Mouse (Mus musculus) lung, postnatal 0 days (tissue): ENCODE data around the gene Slc2a13. TPM values are rescaled to one million over a fixed set of nuclear protein-coding genes. Genes with fewer than 3 reads are reported as not detected.

Experiments used
- ATAC-seq: fragments of 200-750 bp; cut with Nextera tagmentation; 2 replicates; pipeline ENCODE4 v1.8.0; 2017; ENCODE audit warnings: moderate library complexity
- DNase-seq: peaks from one replicate; pipeline ENCODE4 v3.0.0-alpha.2; 2016; ENCODE audit warnings: low spot score
- H3K27ac ChIP-seq: fragments of 300-500 bp; sonication (generic); 2 replicates; pipeline ENCODE4 v1.5.1; 2014; ENCODE audit warnings: antibody characterized with exemption, mild to moderate bottlenecking, low read length, mixed read lengths
- H3K27me3 ChIP-seq: fragments of 300-500 bp; sonication (generic); replicated peaks from 2 replicates; pipeline ENCODE4 v1.6.1; 2014; ENCODE audit warnings: low read length, mixed read lengths; ENCODE audit not compliant: insufficient read depth
- H3K36me3 ChIP-seq: fragments of 300-500 bp; sonication (generic); 2 replicates; pipeline ENCODE4 v1.6.1; 2014; ENCODE audit warnings: low read length, mixed read lengths; ENCODE audit not compliant: insufficient read depth
- H3K4me1 ChIP-seq: fragments of 300-500 bp; sonication (generic); 2 replicates; pipeline ENCODE4 v1.6.1; 2014; ENCODE audit warnings: antibody characterized with exemption, low read depth, low read length, mixed read lengths; ENCODE audit not compliant: insufficient read depth
- H3K4me2 ChIP-seq: fragments of 300-500 bp; sonication (generic); replicated peaks from 2 replicates; pipeline ENCODE4 v1.6.1; 2014; ENCODE audit warnings: low read depth, mild to moderate bottlenecking, low read length, moderate library complexity, mixed read lengths
- H3K4me3 ChIP-seq: fragments of 300-500 bp; sonication (generic); 2 replicates; pipeline ENCODE4 v1.5.1; 2014; ENCODE audit warnings: low read depth, low read length
- H3K9ac ChIP-seq: fragments of 300-500 bp; sonication (generic); replicated peaks from 2 replicates; pipeline ENCODE4 v1.6.1; 2014; ENCODE audit warnings: low read depth, mild to moderate bottlenecking
- H3K9me3 ChIP-seq: fragments of 300-500 bp; sonication (generic); 2 replicates; pipeline ENCODE4 v1.6.1; 2016; ENCODE audit warnings: low read length, mixed read lengths
- CTCF ChIP-seq: IDR thresholded peaks from 2 replicates; pipeline ENCODE4 v1.5.1; 2016; ENCODE audit warnings: antibody characterized with exemption, mild to moderate bottlenecking
- EP300 ChIP-seq: IDR thresholded peaks from 2 replicates; pipeline ENCODE4 v1.6.1; 2016; ENCODE audit warnings: antibody characterized with exemption, mild to moderate bottlenecking, control low read depth
- WGBS: fragments of 180-500 bp; shearing (Covaris S2); extraction: QIAGEN DNeasy Blood & Tissue Kit; methylation state at CpG from one replicate; pipeline ENCODE4 v1.1.7; 2014; 5-methylcytosine and 5-hydroxymethylcytosine counted together
- polyA plus RNA-seq: library from polyadenylated mRNA; unstranded; fragments of >200 nt; fragmentation: Nextera tagmentation; extraction: Ambion mirVana; gene quantifications from 2 replicates; pipeline ENCODE4 v1.2.1, GENCODE M21; 2015

Slc2a13 gene
- polyA plus RNA-seq, 1 experiment from 2014 or later, result 1.1 TPM

DNA sequence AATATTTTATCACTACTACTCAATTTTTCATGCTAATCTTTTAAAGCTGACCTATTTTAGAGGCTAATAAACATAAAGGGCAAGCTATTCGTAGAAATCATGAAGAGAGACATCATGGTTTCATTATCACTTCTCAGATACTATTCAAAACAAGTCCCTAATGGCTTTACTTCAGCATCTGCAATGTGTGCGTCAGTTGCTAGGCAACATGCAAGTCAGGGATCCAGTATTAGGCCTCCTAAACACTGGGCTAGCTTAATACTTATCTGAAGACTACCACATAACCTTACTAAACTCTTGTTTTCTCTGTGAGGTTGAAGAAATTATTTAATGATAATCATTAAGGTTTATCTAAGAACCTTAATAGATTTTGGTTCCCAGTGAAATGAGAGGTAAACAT, 111.1 kb downstream of the Slc2a13 start:
- 49% methylated on average over 2 of the region's 2 CpGs for WGBS
- Histone ChIP-seq H3K36me3 (no peaks in the 10 kb centered on the region), H3K9ac (no peak overlapping the region), H3K4me1 (no peaks in the 10 kb centered on the region), H3K9me3 (no peaks in the 10 kb centered on the region), H3K27ac (no peak overlapping the region), H3K4me3 (no peak overlapping the region), H3K27me3 (no peaks in the 10 kb centered on the region), H3K4me2 (no peak overlapping the region)
- ATAC-seq (no peak), DNase-seq (no peak)
- TF ChIP-seq EP300 (no peak), CTCF (no peak)

DNA sequence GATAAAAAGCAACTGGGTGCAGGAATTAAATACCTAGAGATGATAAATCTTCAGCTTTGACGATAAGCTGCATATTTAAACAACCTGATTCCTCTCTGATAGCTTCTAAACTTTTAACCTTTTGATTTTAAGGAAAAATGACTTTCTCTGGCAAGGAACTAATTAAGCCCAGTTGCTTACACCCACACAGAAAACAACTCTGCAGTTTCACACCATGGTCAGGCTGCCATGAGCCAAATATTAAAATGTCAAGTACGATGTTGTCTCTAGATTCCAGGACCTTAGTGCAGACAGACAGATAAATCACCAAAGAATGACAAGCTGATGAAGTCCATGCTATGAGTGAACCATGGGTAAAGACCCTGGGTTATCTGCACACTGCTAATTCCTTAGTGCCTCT, 115.9 kb downstream of the Slc2a13 start:
- no peaks in the 10 kb centered on the region for H3K4me1 ChIP-seq
- DNase-seq, result no peak
- H3K36me3 ChIP-seq, result no peaks in the 10 kb centered on the region
- TF ChIP-seq EP300 (no peak), CTCF (no peak)
- no peak overlapping the region for H3K27ac ChIP-seq
- no peak for ATAC-seq
- H3K9ac ChIP-seq, result no peak overlapping the region
- no peaks in the 10 kb centered on the region for H3K9me3 ChIP-seq
- WGBS, result 47% methylated on average over 2 of the region's 2 CpGs
- H3K4me2 ChIP-seq, result no peak overlapping the region
- H3K4me3 ChIP-seq, result no peak overlapping the region
- H3K27me3 ChIP-seq, result no peaks in the 10 kb centered on the region

DNA sequence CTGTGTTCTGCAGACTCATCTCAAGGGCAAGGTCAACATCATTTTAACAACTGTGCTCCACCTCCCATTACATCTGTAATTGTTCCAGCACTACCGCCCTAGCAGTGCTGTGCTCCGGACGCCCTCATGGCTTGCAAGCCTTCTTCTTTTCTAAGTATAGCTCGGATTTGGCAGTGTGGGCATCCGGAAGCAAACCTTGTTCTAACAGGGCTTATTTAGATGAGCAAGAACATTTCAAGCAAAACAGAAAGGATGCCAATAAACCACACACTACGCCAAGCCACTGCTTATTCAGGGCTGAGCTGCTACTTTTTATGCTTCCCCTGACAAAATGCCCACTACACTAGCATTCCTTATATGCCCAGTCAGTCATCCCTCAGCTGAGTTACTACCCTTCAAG, 127.7 kb downstream of the Slc2a13 start:
- H3K9ac ChIP-seq, result no peak overlapping the region
- WGBS, result 73% methylated on average over 6 of the region's 6 CpGs
- TF ChIP-seq CTCF (no peak), EP300 (no peak)
- H3K27ac ChIP-seq, result no peak overlapping the region
- H3K9me3 ChIP-seq, result no peaks in the 10 kb centered on the region
- DNase-seq (no peak), ATAC-seq (no peak)
- no peak overlapping the region for H3K4me2 ChIP-seq
- no peaks in the 10 kb centered on the region for H3K4me1 ChIP-seq
- H3K36me3 ChIP-seq, result no peaks in the 10 kb centered on the region
- H3K4me3 ChIP-seq, result no peak overlapping the region
- H3K27me3 ChIP-seq, result no peaks in the 10 kb centered on the region

DNA sequence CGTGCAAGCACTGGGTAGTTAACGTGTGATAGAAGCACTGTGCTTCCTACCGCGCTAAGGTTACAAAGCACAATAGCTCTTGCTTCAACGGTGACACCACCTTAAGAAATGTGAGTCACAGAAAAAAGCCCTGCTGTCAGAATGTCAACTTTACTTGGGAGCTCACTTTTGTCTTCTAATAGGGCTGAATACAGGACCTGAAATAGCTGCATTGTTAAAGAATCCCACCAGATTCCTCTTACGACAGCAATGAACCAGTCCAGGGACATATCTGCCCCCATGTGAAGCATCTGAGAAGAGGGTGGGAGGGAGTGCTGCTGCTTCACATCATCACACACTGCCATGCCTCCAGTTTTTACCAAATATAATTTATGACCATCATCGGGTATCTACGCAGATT, 129.6 kb downstream of the Slc2a13 start:
- H3K4me2 ChIP-seq, result no peak overlapping the region
- H3K4me1 ChIP-seq, result no peaks in the 10 kb centered on the region
- no peak for ATAC-seq
- H3K9me3 ChIP-seq, result no peaks in the 10 kb centered on the region
- TF ChIP-seq EP300 (no peak), CTCF (no peak)
- no peaks in the 10 kb centered on the region for H3K27me3 ChIP-seq
- no peaks in the 10 kb centered on the region for H3K36me3 ChIP-seq
- no peak for DNase-seq
- H3K27ac ChIP-seq, result no peak overlapping the region
- WGBS, result 86% methylated on average over 8 of the region's 8 CpGs
- H3K4me3 ChIP-seq, result no peak overlapping the region
- H3K9ac ChIP-seq, result no peak overlapping the region

DNA sequence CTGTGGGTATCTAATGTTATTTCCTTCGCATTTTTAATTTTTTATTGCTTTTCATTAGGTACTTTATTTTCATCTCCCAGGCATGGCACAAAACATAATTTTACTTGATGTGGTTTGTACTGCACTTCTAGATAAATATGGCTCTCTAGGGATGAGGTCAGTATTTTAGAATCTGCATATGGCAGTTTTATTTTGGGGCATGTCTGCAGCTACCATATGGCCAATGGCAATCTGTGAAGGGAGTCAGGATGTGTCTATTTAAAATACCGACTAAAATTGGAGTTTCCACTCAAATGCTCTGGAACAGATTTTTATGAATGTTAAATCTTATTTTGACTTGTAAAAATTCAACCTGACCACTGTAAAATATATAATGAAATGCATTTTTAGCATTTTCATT, 133.2 kb downstream of the Slc2a13 start:
- Histone ChIP-seq H3K27me3 (no peaks in the 10 kb centered on the region), H3K4me1 (no peaks in the 10 kb centered on the region), H3K4me3 (no peak overlapping the region), H3K9ac (no peak overlapping the region), H3K4me2 (no peak overlapping the region), H3K9me3 (no peaks in the 10 kb centered on the region), H3K27ac (no peak overlapping the region), H3K36me3 (no peaks in the 10 kb centered on the region)
- no peak for TF ChIP-seq EP300
- no peak for TF ChIP-seq CTCF
- DNase-seq (no peak), ATAC-seq (no peak)
- WGBS, result 85% methylated on average over 2 of the region's 2 CpGs

DNA sequence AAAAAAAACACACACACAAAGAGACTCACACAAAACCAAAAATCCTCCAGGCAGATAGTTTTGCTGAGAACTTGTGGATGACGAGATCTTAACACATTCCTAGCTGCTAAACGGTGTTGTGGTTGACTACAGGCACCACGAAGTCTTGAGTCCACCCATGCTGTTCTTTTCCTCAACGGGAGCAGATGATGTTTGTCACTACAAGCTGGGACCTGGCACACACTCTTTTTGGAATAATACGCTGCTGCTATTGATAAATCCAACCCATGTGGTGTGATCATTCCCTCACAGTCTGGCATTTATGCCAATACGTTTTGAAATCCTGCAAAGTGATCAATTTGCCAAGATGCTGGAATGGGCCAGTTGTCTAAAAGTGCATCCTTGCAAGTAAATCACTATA, 147.6 kb downstream of the Slc2a13 start:
- Histone ChIP-seq H3K9ac (no peak overlapping the region), H3K4me2 (no peak overlapping the region), H3K27ac (no peak overlapping the region), H3K27me3 (no peaks in the 10 kb centered on the region), H3K4me3 (no peak overlapping the region), H3K9me3 (no peaks in the 10 kb centered on the region), H3K36me3 (no peaks in the 10 kb centered on the region), H3K4me1 (no peaks in the 10 kb centered on the region)
- ATAC-seq (no peak), DNase-seq (no peak)
- WGBS, result 75% methylated on average over 6 of the region's 6 CpGs
- TF ChIP-seq EP300 (no peak), CTCF (no peak)

DNA sequence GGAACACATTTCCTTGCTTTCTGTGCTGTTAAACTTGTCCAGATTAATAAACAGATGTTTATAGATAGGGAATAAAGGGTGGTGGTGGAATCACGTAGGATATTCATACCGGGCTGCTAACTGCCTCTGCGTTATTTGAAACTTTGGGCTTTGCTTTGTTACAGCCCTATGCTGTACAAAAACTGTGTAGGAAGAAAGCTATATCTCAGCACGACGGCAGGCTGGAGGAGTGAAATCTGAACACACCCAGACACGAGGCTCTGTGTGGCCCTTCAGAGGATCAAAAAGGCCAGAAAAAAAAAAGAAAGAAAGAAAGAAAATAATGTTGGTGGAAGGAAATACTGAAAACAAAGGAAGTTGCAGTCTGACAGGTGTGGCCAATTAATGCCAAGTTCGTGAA, 166.1 kb downstream of the Slc2a13 start:
- WGBS, result 55% methylated on average over 7 of the region's 7 CpGs
- no peak for TF ChIP-seq EP300
- no peak for TF ChIP-seq CTCF

More for the DNA sequence above, 166.1 kb downstream of the Slc2a13 start:
- Histone ChIP-seq H3K9ac (no peak overlapping the region), H3K4me2 (no peak overlapping the region), H3K36me3 (no peaks in the 10 kb centered on the region), H3K27ac (no peak overlapping the region), H3K9me3 (no peaks in the 10 kb centered on the region), H3K4me1 (no peaks in the 10 kb centered on the region), H3K4me3 (no peak overlapping the region), H3K27me3 (no peaks in the 10 kb centered on the region)
- DNase-seq, result no peak
- ATAC-seq, result no peak
